Mouse (Mus musculus): ENCODE results near the gene Chrna4. TPM values are rescaled to one million over a fixed set of nuclear protein-coding genes. Genes with fewer than 3 reads are reported as not detected.

Gene Chrna4
- polyA plus RNA-seq, 1 experiment from 2014 or later: 2.6 TPM

DNA sequence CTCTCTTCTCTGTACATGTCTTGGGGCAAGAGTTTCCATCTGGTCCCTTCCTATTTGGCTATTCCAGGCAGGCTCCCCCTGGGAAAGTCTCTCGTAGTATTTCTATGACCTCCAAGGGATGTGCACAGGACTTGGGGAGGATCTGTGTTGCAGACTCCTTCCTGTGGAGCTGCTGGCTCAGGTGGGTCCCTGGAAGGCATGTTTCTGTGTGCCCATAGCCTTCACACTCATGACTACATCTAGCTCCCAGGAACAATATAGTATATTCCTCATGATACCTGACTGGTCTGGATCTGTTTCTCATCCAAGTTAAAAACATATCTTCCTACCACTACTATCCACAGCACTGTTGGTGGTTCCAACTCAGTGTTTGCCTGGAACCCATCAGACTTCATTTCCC is 56.3 kb downstream of the Chrna4 start:
- Histone ChIP-seq H3K27me3 (ENCODE audit: insufficient read depth, low read length) (no peaks in the 10 kb centered on the region), H3K9me3 (replicated peaks; ENCODE audit: low read length) (no peaks in the 10 kb centered on the region), H3K36me3 (ENCODE audit: insufficient read depth, low read length) (peaks cover 13% of the 10 kb centered on the region; the same call in 1 of the 2 replicates), H3K4me1 (replicated peaks; ENCODE audit: insufficient read depth, low read length) (no peaks in the 10 kb centered on the region), H3K4me2 (ENCODE audit: low read length) (no peak overlapping the region), H3K9ac (ENCODE audit: low read depth, low read length) (no peak overlapping the region), H3K27ac (no peak overlapping the region), H3K4me3 (replicated peaks; ENCODE audit: low read depth, low read length) (no peak overlapping the region)
- WGBS: 67% methylated on average over 1 of the region's 1 CpGs
- ATAC-seq (replicated peaks; ENCODE audit: low FRiP score, low read depth): no peak
- no peak for TF ChIP-seq CTCF (IDR thresholded peaks at IDR 0.05; ENCODE audit: low read depth)
- no peak for DNase-seq (ENCODE audit: low spot score)

DNA sequence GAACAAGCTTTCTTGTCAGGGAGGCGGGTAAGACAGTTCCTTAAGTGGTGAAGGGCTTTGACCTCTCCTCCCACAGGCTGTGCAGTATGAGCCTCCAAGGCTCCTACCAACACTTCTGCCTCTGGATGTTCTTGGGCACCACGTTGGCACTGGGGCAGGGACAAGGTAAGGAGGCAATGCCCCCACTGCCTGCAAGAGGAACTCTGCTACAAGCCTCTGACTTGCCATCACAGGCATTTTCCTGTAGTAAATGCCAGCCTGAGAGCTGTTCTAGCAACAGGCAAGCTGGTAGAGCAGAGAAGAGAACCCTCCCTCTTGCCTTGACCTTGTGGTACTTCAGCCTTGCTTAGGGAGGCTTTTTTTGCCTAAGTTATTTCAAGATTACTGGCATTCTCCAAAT is 56.9 kb downstream of the Chrna4 start, which contains the start of gene Col20a1:
Gene Col20a1 (plus strand): TSS at position 87 of the 400 bp plus-strand sequence.
- TF ChIP-seq CTCF (IDR thresholded peaks at IDR 0.05; ENCODE audit: low read depth): no peak
- Histone ChIP-seq H3K9ac (ENCODE audit: low read depth, low read length) (no peak within 1 kb of the TSS), H3K27me3 (ENCODE audit: insufficient read depth, low read length) (no peaks in the 10 kb centered on the region), H3K4me3 (replicated peaks; ENCODE audit: low read depth, low read length) (no peak within 1 kb of the TSS), H3K36me3 (ENCODE audit: insufficient read depth, low read length) (peaks cover 18% of the 10 kb centered on the region; the same call in 1 of the 2 replicates), H3K4me1 (replicated peaks; ENCODE audit: insufficient read depth, low read length) (no peaks in the 10 kb centered on the region), H3K9me3 (replicated peaks; ENCODE audit: low read length) (no peaks in the 10 kb centered on the region), H3K4me2 (ENCODE audit: low read length) (no peak within 1 kb of the TSS), H3K27ac (no peak within 1 kb of the TSS)
- no peak for ATAC-seq (replicated peaks; ENCODE audit: low FRiP score, low read depth)
- WGBS: 56% methylated on average over 2 of the region's 2 CpGs
- no peak for DNase-seq (ENCODE audit: low spot score)

- no peak overlapping the region for H3K4me3 ChIP-seq (replicated peaks; ENCODE audit: low read depth, low read length)
- no peak overlapping the region for H3K9ac ChIP-seq (ENCODE audit: low read depth, low read length)
- no peaks in the 10 kb centered on the region for H3K27me3 ChIP-seq (ENCODE audit: insufficient read depth, low read length)
- H3K9me3 ChIP-seq (replicated peaks; ENCODE audit: low read length): no peaks in the 10 kb centered on the region
- peaks cover 26% of the 10 kb centered on the region; the same call in 1 of the 2 replicates for H3K36me3 ChIP-seq (ENCODE audit: insufficient read depth, low read length)
- H3K27ac ChIP-seq: no peak overlapping the region
- 79% methylated on average over 2 of the region's 2 CpGs for WGBS
- no peak for TF ChIP-seq CTCF (IDR thresholded peaks at IDR 0.05; ENCODE audit: low read depth)
- H3K4me2 ChIP-seq (ENCODE audit: low read length): no peak overlapping the region
- no peak for ATAC-seq (replicated peaks; ENCODE audit: low FRiP score, low read depth)
- DNase-seq (ENCODE audit: low spot score): no peak
- H3K4me1 ChIP-seq (replicated peaks; ENCODE audit: insufficient read depth, low read length): no peaks in the 10 kb centered on the region
Measured at GRCm38 (mm10) chr2:180985635-180986034, 57.7 kb downstream of the Chrna4 start.

- no peak overlapping the region for H3K4me3 ChIP-seq (replicated peaks; ENCODE audit: low read depth, low read length)
- no peak overlapping the region for H3K9ac ChIP-seq (ENCODE audit: low read depth, low read length)
- no peak for ATAC-seq (replicated peaks; ENCODE audit: low FRiP score, low read depth)
- no peaks in the 10 kb centered on the region for H3K27me3 ChIP-seq (ENCODE audit: insufficient read depth, low read length)
- H3K27ac ChIP-seq: no peak overlapping the region
- H3K4me1 ChIP-seq (replicated peaks; ENCODE audit: insufficient read depth, low read length): no peaks in the 10 kb centered on the region
- H3K4me2 ChIP-seq (ENCODE audit: low read length): no peak overlapping the region
- no peak for TF ChIP-seq CTCF (IDR thresholded peaks at IDR 0.05; ENCODE audit: low read depth)
- DNase-seq (ENCODE audit: low spot score): no peak
- H3K36me3 ChIP-seq (ENCODE audit: insufficient read depth, low read length): peaks cover 59% of the 10 kb centered on the region
- no peaks in the 10 kb centered on the region for H3K9me3 ChIP-seq (replicated peaks; ENCODE audit: low read length)
- 50% methylated on average over 6 of the region's 6 CpGs for WGBS
Measured at GRCm38 (mm10) chr2:180981133-180981532, 62.2 kb downstream of the Chrna4 start.

Other genes with a start within 250 kb of the Chrna4 start
- 50.0 and 55.5 TPM in 2 replicates for gene Ythdf1, start 122.6 kb downstream of the Chrna4 start, polyA plus RNA-seq (2015; fragmentation: Nextera tagmentation; extraction: Ambion mirVana)
- not detected in 2 replicates for gene Birc7, start 114.5 kb downstream of the Chrna4 start, polyA plus RNA-seq (2015; fragmentation: Nextera tagmentation; extraction: Ambion mirVana)
- gene Nkain4, start 88.8 kb downstream of the Chrna4 start, polyA plus RNA-seq (2015; fragmentation: Nextera tagmentation; extraction: Ambion mirVana): 24.1 and 26.6 TPM in 2 replicates
- 55.7 and 65.9 TPM in 2 replicates for gene Arfgap1, start 76.3 kb downstream of the Chrna4 start, polyA plus RNA-seq (2015; fragmentation: Nextera tagmentation; extraction: Ambion mirVana)
- 0.34 and 0.41 TPM in 2 replicates for gene Col20a1, start 57.0 kb downstream of the Chrna4 start, polyA plus RNA-seq (2015; fragmentation: Nextera tagmentation; extraction: Ambion mirVana)
- 0.17 TPM in 1 of 2 replicates, not detected in the other for gene Kcnq2, start 91.8 kb upstream of the Chrna4 start, polyA plus RNA-seq (2015; fragmentation: Nextera tagmentation; extraction: Ambion mirVana)
- gene Eef1a2, start 113.5 kb upstream of the Chrna4 start, polyA plus RNA-seq (2015; fragmentation: Nextera tagmentation; extraction: Ambion mirVana): 0.05 TPM in 1 of 2 replicates, not detected in the other
- gene Ppdpf, start 143.7 kb upstream of the Chrna4 start, polyA plus RNA-seq (2015; fragmentation: Nextera tagmentation; extraction: Ambion mirVana): 262 and 278 TPM in 2 replicates
- gene Ptk6, start 159.2 kb upstream of the Chrna4 start, polyA plus RNA-seq (2015; fragmentation: Nextera tagmentation; extraction: Ambion mirVana): not detected in 2 replicates
- 0.14 and 0.26 TPM in 2 replicates for gene Srms, start 169.6 kb upstream of the Chrna4 start, polyA plus RNA-seq (2015; fragmentation: Nextera tagmentation; extraction: Ambion mirVana)
- gene Fndc11, start 176.5 kb upstream of the Chrna4 start, polyA plus RNA-seq (2015; fragmentation: Nextera tagmentation; extraction: Ambion mirVana): 0.27 and 0.55 TPM in 2 replicates
- gene Helz2, start 198.5 kb upstream of the Chrna4 start, polyA plus RNA-seq (2015; fragmentation: Nextera tagmentation; extraction: Ambion mirVana): 1.4 and 1.5 TPM in 2 replicates
- gene Gmeb2, start 244.5 kb upstream of the Chrna4 start, polyA plus RNA-seq (2015; fragmentation: Nextera tagmentation; extraction: Ambion mirVana): 8.1 and 9.8 TPM in 2 replicates

Data from kidney, postnatal 0 days (tissue).